Mouse (Mus musculus) heart, postnatal 0 days (tissue): ENCODE measurements around the gene Gm13089. TPM values are rescaled to one million over a fixed set of nuclear protein-coding genes. Genes with fewer than 3 reads are reported as not detected.
"Not testable (repeated sequence)": the region's sequence is repeated elsewhere in the genome, so short reads cannot be mapped to it uniquely, and the experiment has no call there.

Experiments
- ATAC-seq: fragments of 200-750 bp; cut with Nextera tagmentation; 2 replicates; pipeline ENCODE4 v1.8.0; 2017; ENCODE audit warnings: low read depth, moderate number of reproducible peaks, moderate library complexity; ENCODE audit not compliant: insufficient read depth
- DNase-seq: peaks from one replicate; pipeline ENCODE4 v3.0.0-alpha.2; 2016; ENCODE audit warnings: low spot score
- H3K27ac ChIP-seq: fragments of 300-500 bp; sonication (generic); 2 replicates; pipeline ENCODE4 v1.5.1; 2014; ENCODE audit warnings: low read depth, mild to moderate bottlenecking
- H3K27me3 ChIP-seq: fragments of 300-500 bp; sonication (generic); 2 replicates; pipeline ENCODE4 v1.6.1; 2014; ENCODE audit warnings: low read length, mixed read lengths; ENCODE audit not compliant: control insufficient read depth, insufficient read depth
- H3K36me3 ChIP-seq: fragments of 300-500 bp; sonication (generic); replicated peaks from 2 replicates; pipeline ENCODE4 v1.6.1; 2014; ENCODE audit warnings: low read length, mixed read lengths; ENCODE audit not compliant: control insufficient read depth, insufficient read depth
- H3K4me1 ChIP-seq: fragments of 300-500 bp; sonication (generic); 2 replicates; pipeline ENCODE4 v1.6.1; 2014; ENCODE audit warnings: antibody characterized with exemption; ENCODE audit not compliant: control insufficient read depth, insufficient read depth
- H3K4me2 ChIP-seq: fragments of 300-500 bp; sonication (generic); 2 replicates; pipeline ENCODE4 v1.6.1; 2014; ENCODE audit warnings: low read depth, mild to moderate bottlenecking, low read length, moderate library complexity
- H3K4me3 ChIP-seq: fragments of 300-500 bp; sonication (generic); 2 replicates; pipeline ENCODE4 v1.5.1; 2014; ENCODE audit warnings: low read depth, low read length
- H3K9ac ChIP-seq: fragments of 300-500 bp; sonication (generic); replicated peaks from 2 replicates; pipeline ENCODE4 v1.6.1; 2014; ENCODE audit warnings: low read depth, low read length, mixed read lengths
- H3K9me3 ChIP-seq: fragments of 300-500 bp; sonication (generic); replicated peaks from 2 replicates; pipeline ENCODE4 v1.6.1; 2016; ENCODE audit warnings: low read length; ENCODE audit not compliant: control insufficient read depth
- CTCF ChIP-seq: IDR thresholded peaks from 2 replicates; pipeline ENCODE4 v1.5.1; 2016; ENCODE audit warnings: antibody characterized with exemption, control low read depth, low read depth
- EP300 ChIP-seq: IDR thresholded peaks from 2 replicates; pipeline ENCODE4 v1.6.1; 2016; ENCODE audit warnings: antibody characterized with exemption, low read depth
- WGBS: fragments of 180-500 bp; shearing (Covaris S2); extraction: QIAGEN DNeasy Blood & Tissue Kit; methylation state at CpG from one replicate; pipeline ENCODE4 v1.1.7; 2014; 5-methylcytosine and 5-hydroxymethylcytosine counted together
- polyA plus RNA-seq: library from polyadenylated mRNA; unstranded; fragments of >200 nt; fragmentation: Nextera tagmentation; extraction: Ambion mirVana; gene quantifications from 2 replicates; pipeline ENCODE4 v1.2.1, GENCODE M21; 2015
- total RNA-seq: library from RNA; depleted of rRNA; stranded (reverse); fragments of >200 nt; gene quantifications from 2 replicates; pipeline ENCODE4 v1.2.3, GENCODE M21; 2014; ENCODE audit warnings: low replicate concordance; rRNA removed

The Gm13089 gene
- total RNA-seq (not detected in 2 replicates), polyA plus RNA-seq (not detected in 2 replicates)

- H3K4me1 ChIP-seq = no peaks in the 10 kb centered on the region
- no peaks in the 10 kb centered on the region for H3K27me3 ChIP-seq
- WGBS = 72% methylated on average over 2 of the region's 2 CpGs
- H3K27ac ChIP-seq = no peak within 1 kb of the TSS
- DNase-seq (no peak), ATAC-seq (no peak)
- no peak within 1 kb of the TSS for H3K4me3 ChIP-seq
- H3K9ac ChIP-seq = no peak within 1 kb of the TSS
- H3K9me3 ChIP-seq = peaks cover 20% of the 10 kb centered on the region; the same call in 1 of the 2 replicates
- TF ChIP-seq CTCF (no peak), EP300 (no peak)
- H3K36me3 ChIP-seq = no peaks in the 10 kb centered on the region
- H3K4me2 ChIP-seq = no peak within 1 kb of the TSS
Observed at GRCm38 (mm10) chr4:143702611-143703010, at the start of gene Gm13089. Gene Gm13089 (minus strand): TSS chr4:143702711.

DNA sequence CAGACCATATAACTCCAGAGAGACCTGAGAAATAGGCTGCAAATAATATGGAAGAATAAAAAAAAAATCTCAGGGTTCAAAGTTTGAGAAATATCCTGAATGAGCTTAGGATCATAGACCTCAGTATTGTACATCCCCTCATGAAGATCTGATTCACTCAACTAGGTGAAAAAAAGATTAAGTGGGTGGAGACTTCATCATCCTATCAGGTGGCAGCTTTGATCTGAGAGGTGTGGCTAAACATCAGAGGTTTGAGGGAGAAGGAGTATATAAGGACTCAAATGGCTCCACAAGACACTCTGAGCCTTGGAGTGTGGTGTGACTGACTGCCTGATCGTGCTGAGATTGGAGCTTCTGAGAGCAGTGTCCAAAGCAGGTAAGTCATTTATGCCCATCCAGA lies 16.6 kb upstream of the Gm13089 start, which contains the start of gene Gm13078:
Gm13078 (plus strand) TSS at position 301 of the 400 bp plus-strand sequence.
- Histone ChIP-seq H3K27me3 (no peaks in the 10 kb centered on the region), H3K36me3 (no peaks in the 10 kb centered on the region), H3K27ac (no peak within 1 kb of the TSS), H3K4me3 (no peak within 1 kb of the TSS), H3K4me1 (no peaks in the 10 kb centered on the region), H3K4me2 (no peak within 1 kb of the TSS), H3K9ac (no peak within 1 kb of the TSS), H3K9me3 (peaks cover 11% of the 10 kb centered on the region; the same call in 1 of the 2 replicates)
- WGBS = 70% methylated on average over 1 of the region's 1 CpGs
- ATAC-seq = no peak
- TF ChIP-seq CTCF = no peak
- DNase-seq = no peak

DNA sequence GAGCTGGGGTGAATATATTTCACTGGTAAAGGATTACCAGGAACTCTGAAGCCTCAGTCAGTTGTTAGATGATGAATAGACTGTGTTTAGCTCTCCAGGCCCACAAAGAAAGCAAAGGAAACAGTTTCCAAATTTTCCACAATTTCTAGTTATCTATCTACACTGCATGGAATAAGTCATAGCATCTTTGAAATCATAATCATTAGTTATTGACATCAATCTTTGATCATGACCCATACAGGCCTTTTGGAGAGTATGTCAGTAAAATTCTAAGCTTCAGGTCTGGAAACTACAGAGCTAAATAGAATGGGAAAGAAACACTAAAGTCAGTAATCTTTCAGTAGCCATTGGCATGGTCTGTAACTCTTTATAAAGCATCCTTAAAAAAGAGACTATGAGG lies 45.4 kb downstream of the Gm13089 start, which contains the start of gene Gm13088:
Gm13088 (minus strand) TSS at position 101 of the 400 bp plus-strand sequence.
- ATAC-seq, H3K4me2 ChIP-seq, H3K4me3 ChIP-seq: not testable (repeated sequence)

More for the DNA sequence above, 45.4 kb downstream of the Gm13089 start, which contains the start of gene Gm13088:
- H3K27me3 ChIP-seq, H3K36me3 ChIP-seq, H3K27ac ChIP-seq, H3K9me3 ChIP-seq, DNase-seq, H3K9ac ChIP-seq, H3K4me1 ChIP-seq: not testable (repeated sequence)

Other genes with a start within 250 kb of the Gm13089 start
- gene Gm13043, start 191.4 kb downstream of the Gm13089 start, total RNA-seq = not detected in 2 replicates
- gene Gm13043, start 191.4 kb downstream of the Gm13089 start, polyA plus RNA-seq = not detected in 2 replicates
- not detected in 2 replicates for gene Gm13040, start 166.8 kb downstream of the Gm13089 start, total RNA-seq
- not detected in 2 replicates for gene Gm13040, start 166.8 kb downstream of the Gm13089 start, polyA plus RNA-seq
- not detected in 2 replicates for gene BC080695, start 151.0 kb downstream of the Gm13089 start, total RNA-seq
- gene BC080695, start 151.0 kb downstream of the Gm13089 start, polyA plus RNA-seq = not detected in 2 replicates
- gene Gm13057, start 151.0 kb downstream of the Gm13089 start, total RNA-seq = not detected in 2 replicates
- gene Gm13057, start 151.0 kb downstream of the Gm13089 start, polyA plus RNA-seq = not detected in 2 replicates
- not detected in 2 replicates for gene Gm13083, start 87.7 kb downstream of the Gm13089 start, total RNA-seq
- not detected in 2 replicates for gene Gm13083, start 87.7 kb downstream of the Gm13089 start, polyA plus RNA-seq
- gene Gm13088, start 45.5 kb downstream of the Gm13089 start, total RNA-seq = not detected in 2 replicates
- gene Gm13088, start 45.5 kb downstream of the Gm13089 start, polyA plus RNA-seq = not detected in 2 replicates
- not detected in 2 replicates for gene Gm13078, start 16.7 kb upstream of the Gm13089 start, total RNA-seq
- not detected in 2 replicates for gene Gm13078, start 16.7 kb upstream of the Gm13089 start, polyA plus RNA-seq
- not detected in 2 replicates for gene Gm13023, start 86.6 kb upstream of the Gm13089 start, total RNA-seq
- gene Gm13023, start 86.6 kb upstream of the Gm13089 start, polyA plus RNA-seq = not detected in 2 replicates
- gene Gm13084, start 113.4 kb upstream of the Gm13089 start, total RNA-seq = not detected in 2 replicates
- not detected in 2 replicates for gene Gm13084, start 113.4 kb upstream of the Gm13089 start, polyA plus RNA-seq
- gene Gm13103, start 143.8 kb upstream of the Gm13089 start, total RNA-seq = not detected in 2 replicates
- not detected in 2 replicates for gene Gm13103, start 143.8 kb upstream of the Gm13089 start, polyA plus RNA-seq
- not detected in 2 replicates for gene Pramef6, start 197.7 kb upstream of the Gm13089 start, total RNA-seq
- gene Pramef6, start 197.7 kb upstream of the Gm13089 start, polyA plus RNA-seq = not detected in 2 replicates
- gene Pramef25, start 248.3 kb upstream of the Gm13089 start, total RNA-seq = not detected in 2 replicates
- gene Pramef25, start 248.3 kb upstream of the Gm13089 start, polyA plus RNA-seq = not detected in 2 replicates